Mouse (Mus musculus): Measurements from ENCODE around the gene Rxfp3. TPM values are rescaled to one million over a fixed set of nuclear protein-coding genes. Genes with fewer than 3 reads are reported as not detected.
"Not testable (repeated sequence)": the region's sequence is repeated elsewhere in the genome, so short reads cannot be mapped to it uniquely, and the experiment has no call there.

The Rxfp3 gene
- polyA plus RNA-seq, 1 experiment from 2014 or later: 1.2 TPM

DNA sequence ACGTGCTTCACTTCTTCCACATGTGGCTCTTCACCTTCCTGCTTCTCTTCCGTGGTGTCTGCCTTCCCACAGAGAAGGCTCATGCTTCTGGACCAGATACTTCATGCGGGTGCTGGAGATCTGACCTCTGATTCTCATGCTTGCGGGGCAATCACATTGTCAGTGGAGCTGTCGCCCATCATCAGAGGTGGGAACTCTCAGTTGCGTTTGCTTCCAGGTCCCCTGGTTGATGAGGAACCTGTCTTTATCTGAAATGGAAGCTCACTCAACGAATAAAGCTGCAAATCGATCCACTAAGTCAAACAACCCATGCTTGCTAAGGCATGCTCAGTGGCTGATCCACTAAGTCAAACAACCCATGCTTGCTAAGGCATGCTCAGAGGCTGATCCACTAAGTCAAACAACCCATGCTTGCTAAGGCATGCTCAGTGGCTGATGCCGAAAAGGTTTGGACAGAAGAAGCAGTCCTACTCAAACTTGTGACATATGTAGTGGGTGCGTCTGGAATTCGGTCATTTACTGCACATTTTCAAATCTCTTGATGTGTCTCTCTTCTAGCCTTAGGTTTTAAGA lies 26.7 kb downstream of the Rxfp3 start:
- Histone ChIP-seq H3K27ac (ENCODE audit: low read depth, low read length) (no peak overlapping the region), H3K9ac (ENCODE audit: low read length) (no peak overlapping the region), H3K4me3 (ENCODE audit: low read depth, low read length) (no peak overlapping the region), H3K9me3 (replicated peaks; ENCODE audit: control insufficient read depth, low read length) (no peaks in the 10 kb centered on the region), H3K27me3 (replicated peaks; ENCODE audit: control insufficient read depth, insufficient read depth, low read length) (no peaks in the 10 kb centered on the region), H3K4me1 (ENCODE audit: control insufficient read depth, insufficient read depth, low read length) (no peaks in the 10 kb centered on the region), H3K4me2 (ENCODE audit: low read length) (no peak overlapping the region), H3K36me3 (ENCODE audit: control insufficient read depth, insufficient read depth, low read length) (no peaks in the 10 kb centered on the region)
- WGBS: 93% methylated on average over 11 of the region's 11 CpGs
- no peak for ATAC-seq
- DNase-seq (ENCODE audit: low spot score): no peak

DNA sequence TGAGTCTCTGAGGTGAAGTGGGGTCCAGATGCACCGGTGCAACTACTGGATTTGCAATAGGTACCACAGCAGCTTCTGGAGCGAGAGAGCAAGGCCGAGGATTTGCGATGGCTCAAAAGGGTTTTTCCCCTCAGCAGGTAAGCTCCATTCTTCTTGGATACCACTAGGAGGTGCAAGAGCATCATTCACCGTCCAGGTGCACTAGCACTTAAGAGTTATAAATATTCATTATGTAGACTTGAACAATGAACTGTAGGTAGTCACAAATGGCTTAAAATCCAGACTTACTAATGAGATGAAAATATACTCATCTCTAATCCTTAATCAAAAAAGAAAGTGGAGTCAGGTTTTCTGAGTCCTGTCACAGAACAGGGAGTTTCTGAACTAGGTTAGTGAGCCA lies 29.0 kb downstream of the Rxfp3 start:
- H3K27ac ChIP-seq (ENCODE audit: low read depth, low read length): no peak overlapping the region
- H3K4me1 ChIP-seq (ENCODE audit: control insufficient read depth, insufficient read depth, low read length): no peaks in the 10 kb centered on the region
- H3K9me3 ChIP-seq (replicated peaks; ENCODE audit: control insufficient read depth, low read length): no peaks in the 10 kb centered on the region
- no peak overlapping the region for H3K9ac ChIP-seq (ENCODE audit: low read length)
- no peaks in the 10 kb centered on the region for H3K27me3 ChIP-seq (replicated peaks; ENCODE audit: control insufficient read depth, insufficient read depth, low read length)
- 22% methylated on average over 5 of the region's 5 CpGs for WGBS
- no peaks in the 10 kb centered on the region for H3K36me3 ChIP-seq (ENCODE audit: control insufficient read depth, insufficient read depth, low read length)
- ATAC-seq (no peak), DNase-seq (ENCODE audit: low spot score) (no peak)
- H3K4me2 ChIP-seq (ENCODE audit: low read length): no peak overlapping the region
- no peak overlapping the region for H3K4me3 ChIP-seq (ENCODE audit: low read depth, low read length)

DNA sequence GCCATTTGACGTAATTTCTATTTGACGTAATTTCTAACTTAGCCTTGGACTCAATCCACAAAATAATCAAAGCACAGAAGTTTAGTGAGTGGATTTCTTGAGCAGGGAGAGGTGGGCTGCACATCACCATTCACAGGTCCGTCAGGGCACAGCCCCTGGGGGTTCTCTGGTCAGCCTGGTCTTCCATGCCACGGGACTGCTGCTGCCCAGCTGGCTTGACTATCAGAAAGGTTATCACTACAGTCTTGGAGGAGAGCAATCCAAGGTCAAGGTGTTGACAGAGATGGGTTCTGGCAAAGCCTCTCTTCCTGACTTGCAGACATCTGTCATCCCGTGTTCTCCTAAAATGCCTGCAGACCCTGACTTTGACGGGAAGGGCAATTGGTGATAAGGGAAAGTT lies 33.1 kb downstream of the Rxfp3 start:
- no peak overlapping the region for H3K4me3 ChIP-seq (ENCODE audit: low read depth, low read length)
- no peaks in the 10 kb centered on the region for H3K9me3 ChIP-seq (replicated peaks; ENCODE audit: control insufficient read depth, low read length)
- no peaks in the 10 kb centered on the region for H3K4me1 ChIP-seq (ENCODE audit: control insufficient read depth, insufficient read depth, low read length)
- no peak overlapping the region for H3K9ac ChIP-seq (ENCODE audit: low read length)
- ATAC-seq (no peak), DNase-seq (ENCODE audit: low spot score) (no peak)
- WGBS: 88% methylated on average over 6 of the region's 6 CpGs
- H3K27ac ChIP-seq (ENCODE audit: low read depth, low read length): no peak overlapping the region
- no peak overlapping the region for H3K4me2 ChIP-seq (ENCODE audit: low read length)
- no peaks in the 10 kb centered on the region for H3K27me3 ChIP-seq (replicated peaks; ENCODE audit: control insufficient read depth, insufficient read depth, low read length)
- H3K36me3 ChIP-seq (ENCODE audit: control insufficient read depth, insufficient read depth, low read length): no peaks in the 10 kb centered on the region

DNA sequence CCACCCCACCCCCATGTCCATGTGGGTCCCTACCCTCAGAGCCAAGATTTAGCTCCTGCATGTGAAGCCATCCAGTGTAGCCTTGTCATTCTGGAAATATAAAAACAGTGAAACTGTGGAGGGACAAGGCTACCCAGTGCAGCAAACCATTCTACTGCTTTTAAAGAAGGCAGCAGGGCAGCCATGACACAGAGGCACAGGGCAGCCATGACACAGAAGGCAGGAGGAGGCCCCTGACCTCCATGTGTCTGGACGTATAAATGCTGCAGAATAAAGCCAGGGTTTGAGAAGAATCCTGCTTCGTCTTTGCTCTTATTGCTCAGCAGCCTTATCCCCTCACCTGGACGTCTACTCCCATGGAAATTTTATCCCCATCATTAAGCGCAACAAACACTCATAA lies 34.0 kb downstream of the Rxfp3 start:
- no peaks in the 10 kb centered on the region for H3K9me3 ChIP-seq (replicated peaks; ENCODE audit: control insufficient read depth, low read length)
- no peaks in the 10 kb centered on the region for H3K4me1 ChIP-seq (ENCODE audit: control insufficient read depth, insufficient read depth, low read length)
- H3K9ac ChIP-seq (ENCODE audit: low read length): no peak overlapping the region
- WGBS: 92% methylated on average over 4 of the region's 4 CpGs
- ATAC-seq (no peak), DNase-seq (ENCODE audit: low spot score) (no peak)
- H3K27me3 ChIP-seq (replicated peaks; ENCODE audit: control insufficient read depth, insufficient read depth, low read length): no peaks in the 10 kb centered on the region
- H3K4me2 ChIP-seq (ENCODE audit: low read length): no peak overlapping the region
- no peaks in the 10 kb centered on the region for H3K36me3 ChIP-seq (ENCODE audit: control insufficient read depth, insufficient read depth, low read length)
- no peak overlapping the region for H3K4me3 ChIP-seq (ENCODE audit: low read depth, low read length)
- no peak overlapping the region for H3K27ac ChIP-seq (ENCODE audit: low read depth, low read length)

DNA sequence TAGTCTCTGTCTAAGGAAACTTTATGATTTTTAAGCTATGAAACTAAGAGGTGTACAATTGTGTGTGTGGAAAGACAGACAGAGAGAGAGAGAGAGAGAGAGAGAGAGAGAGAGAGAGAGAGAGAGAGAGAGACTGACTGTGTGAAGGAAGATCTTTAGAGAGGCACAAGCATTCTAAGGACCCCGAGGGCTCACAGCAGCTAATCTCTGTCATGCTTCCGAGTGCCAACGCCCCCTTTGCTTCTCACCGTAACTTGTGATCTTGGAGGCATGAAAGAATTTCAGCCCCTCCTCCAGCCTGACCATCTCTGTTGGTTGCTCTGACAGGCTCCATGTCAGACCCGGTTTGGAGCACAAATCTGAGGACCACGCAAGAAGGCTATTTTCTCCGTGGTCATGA lies 37.4 kb downstream of the Rxfp3 start, which contains the start of gene Slc45a2:
TSS of gene Slc45a2 (plus strand) at position 301 of the 400 bp plus-strand sequence.
- no peaks in the 10 kb centered on the region for H3K9me3 ChIP-seq (replicated peaks; ENCODE audit: control insufficient read depth, low read length)
- H3K9ac ChIP-seq (ENCODE audit: low read length): no peak within 1 kb of the TSS
- H3K27me3 ChIP-seq (replicated peaks; ENCODE audit: control insufficient read depth, insufficient read depth, low read length): no peaks in the 10 kb centered on the region
- no peak for ATAC-seq
- H3K36me3 ChIP-seq (ENCODE audit: control insufficient read depth, insufficient read depth, low read length): no peaks in the 10 kb centered on the region
- no peak within 1 kb of the TSS for H3K27ac ChIP-seq (ENCODE audit: low read depth, low read length)
- no peak within 1 kb of the TSS for H3K4me3 ChIP-seq (ENCODE audit: low read depth, low read length)
- DNase-seq (ENCODE audit: low spot score): no peak
- no peak within 1 kb of the TSS for H3K4me2 ChIP-seq (ENCODE audit: low read length)
- WGBS: 56% methylated on average over 7 of the region's 7 CpGs
- no peaks in the 10 kb centered on the region for H3K4me1 ChIP-seq (ENCODE audit: control insufficient read depth, insufficient read depth, low read length)

DNA sequence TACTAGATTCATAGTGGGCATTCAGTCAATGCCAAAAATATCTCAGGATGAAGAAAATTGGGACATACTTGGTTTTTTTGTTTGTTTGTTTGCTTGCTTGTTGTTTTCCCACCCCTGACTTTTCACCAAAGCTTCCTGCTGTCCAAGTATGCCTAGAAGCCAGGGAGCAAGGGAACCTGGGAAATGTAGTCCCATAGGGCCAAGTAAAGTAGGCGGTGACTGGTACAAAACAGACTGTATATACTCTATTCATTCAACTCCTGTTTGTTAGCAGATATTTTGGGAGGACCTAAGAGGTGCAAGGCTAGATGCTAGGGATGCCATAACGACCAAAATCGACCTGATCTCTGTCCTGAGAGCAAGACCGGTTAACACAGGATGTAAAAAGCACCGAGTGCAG lies 38.0 kb downstream of the Rxfp3 start:
- Histone ChIP-seq H3K36me3 (ENCODE audit: control insufficient read depth, insufficient read depth, low read length) (peaks cover 3% of the 10 kb centered on the region; the same call in 1 of the 2 replicates), H3K4me1 (ENCODE audit: control insufficient read depth, insufficient read depth, low read length) (no peaks in the 10 kb centered on the region), H3K27me3 (replicated peaks; ENCODE audit: control insufficient read depth, insufficient read depth, low read length) (no peaks in the 10 kb centered on the region), H3K4me3 (ENCODE audit: low read depth, low read length) (no peak overlapping the region), H3K27ac (ENCODE audit: low read depth, low read length) (no peak overlapping the region), H3K9me3 (replicated peaks; ENCODE audit: control insufficient read depth, low read length) (no peaks in the 10 kb centered on the region), H3K9ac (ENCODE audit: low read length) (no peak overlapping the region), H3K4me2 (ENCODE audit: low read length) (no peak overlapping the region)
- 47% methylated on average over 5 of the region's 5 CpGs for WGBS
- DNase-seq (ENCODE audit: low spot score) (peak; percentile 20), ATAC-seq (peak; percentile 61; the same call in 1 of the 2 replicates)

DNA sequence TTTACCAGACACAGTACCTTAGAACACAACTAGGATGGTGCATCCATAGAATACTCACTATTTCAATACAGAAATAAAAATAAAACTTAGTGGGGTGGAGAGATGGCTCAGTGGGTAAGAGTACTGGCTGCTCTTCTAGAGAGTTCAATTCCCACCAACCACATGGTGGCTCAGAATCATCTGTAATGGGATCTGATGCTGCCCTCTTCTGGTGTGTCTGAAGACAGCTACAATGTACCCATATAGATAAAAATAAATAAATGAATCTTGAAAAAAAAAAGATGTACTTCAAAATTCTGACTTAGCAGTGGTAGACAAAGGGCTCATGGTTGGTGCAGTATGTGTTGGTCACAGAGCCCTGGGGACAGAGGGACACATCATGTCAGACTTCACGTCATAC lies 46.2 kb downstream of the Rxfp3 start:
- ATAC-seq: no peak
- DNase-seq (ENCODE audit: low spot score): no peak
- H3K4me2 ChIP-seq (ENCODE audit: low read length): no peak overlapping the region
- H3K27ac ChIP-seq (ENCODE audit: low read depth, low read length): no peak overlapping the region
- no peak overlapping the region for H3K9ac ChIP-seq (ENCODE audit: low read length)
- H3K27me3 ChIP-seq (replicated peaks; ENCODE audit: control insufficient read depth, insufficient read depth, low read length): no peaks in the 10 kb centered on the region
- 88% methylated on average over 1 of the region's 1 CpGs for WGBS
- no peak overlapping the region for H3K4me3 ChIP-seq (ENCODE audit: low read depth, low read length)
- H3K9me3 ChIP-seq (replicated peaks; ENCODE audit: control insufficient read depth, low read length): no peaks in the 10 kb centered on the region
- H3K4me1 ChIP-seq (ENCODE audit: control insufficient read depth, insufficient read depth, low read length): no peaks in the 10 kb centered on the region
- H3K36me3 ChIP-seq (ENCODE audit: control insufficient read depth, insufficient read depth, low read length): peaks cover 3% of the 10 kb centered on the region; the same call in 1 of the 2 replicates

DNA sequence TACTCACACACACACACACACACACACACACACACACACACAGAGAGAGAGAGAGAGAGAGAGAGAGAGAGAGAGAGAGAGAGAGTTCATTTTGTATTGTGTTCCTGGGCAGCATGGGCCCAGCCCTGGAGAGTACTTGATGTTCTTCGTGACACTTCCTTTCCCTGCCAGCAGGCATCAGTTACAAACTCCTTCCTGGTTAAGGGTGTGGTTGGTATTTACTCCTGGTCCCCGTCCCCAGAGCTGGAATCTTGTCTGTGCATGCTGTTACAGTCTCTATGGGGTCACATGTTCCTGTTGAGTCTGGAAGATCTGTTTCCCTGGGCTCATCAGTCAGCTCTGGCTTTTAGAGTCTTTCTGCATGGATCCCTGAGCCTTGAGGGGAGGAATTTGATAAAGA lies 47.4 kb downstream of the Rxfp3 start:
- Histone ChIP-seq H3K4me3 (ENCODE audit: low read depth, low read length) (no peak overlapping the region), H3K4me2 (ENCODE audit: low read length) (no peak overlapping the region), H3K4me1 (ENCODE audit: control insufficient read depth, insufficient read depth, low read length) (no peaks in the 10 kb centered on the region), H3K36me3 (ENCODE audit: control insufficient read depth, insufficient read depth, low read length) (peaks cover 3% of the 10 kb centered on the region; the same call in 1 of the 2 replicates), H3K9ac (ENCODE audit: low read length) (no peak overlapping the region), H3K27ac (ENCODE audit: low read depth, low read length) (no peak overlapping the region), H3K9me3 (replicated peaks; ENCODE audit: control insufficient read depth, low read length) (no peaks in the 10 kb centered on the region), H3K27me3 (replicated peaks; ENCODE audit: control insufficient read depth, insufficient read depth, low read length) (no peaks in the 10 kb centered on the region)
- 51% methylated on average over 2 of the region's 2 CpGs for WGBS
- DNase-seq (ENCODE audit: low spot score) (no peak), ATAC-seq (no peak)

DNA sequence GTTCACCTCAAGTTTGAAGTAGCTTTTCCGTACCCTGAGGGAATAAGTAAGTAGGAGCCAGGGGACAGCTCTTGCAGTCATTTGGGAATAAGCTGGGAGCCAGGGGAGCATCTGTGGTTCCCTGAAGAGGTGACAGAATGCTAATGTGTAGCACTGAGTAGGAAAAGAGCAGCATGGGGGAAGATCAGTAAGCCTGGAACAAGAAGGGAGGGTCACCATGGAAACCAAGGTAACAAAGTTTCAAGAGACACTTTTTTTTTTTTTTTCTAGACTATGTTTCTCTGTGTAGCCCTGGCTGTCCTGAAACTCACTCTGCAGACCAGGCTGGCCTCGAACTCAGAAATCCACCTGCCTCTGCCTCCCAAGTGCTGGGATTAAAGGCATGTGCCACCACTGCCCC lies 51.3 kb downstream of the Rxfp3 start:
- not testable (repeated sequence) for H3K36me3 ChIP-seq (ENCODE audit: control insufficient read depth, insufficient read depth, low read length); H3K9ac ChIP-seq (ENCODE audit: low read length); H3K4me3 ChIP-seq (ENCODE audit: low read depth, low read length); H3K27ac ChIP-seq (ENCODE audit: low read depth, low read length); ATAC-seq; H3K4me2 ChIP-seq (ENCODE audit: low read length); H3K9me3 ChIP-seq (replicated peaks; ENCODE audit: control insufficient read depth, low read length); H3K4me1 ChIP-seq (ENCODE audit: control insufficient read depth, insufficient read depth, low read length); H3K27me3 ChIP-seq (replicated peaks; ENCODE audit: control insufficient read depth, insufficient read depth, low read length)
- peak; percentile 4 for DNase-seq (ENCODE audit: low spot score)
- WGBS: 77% methylated on average over 2 of the region's 2 CpGs
